Mouse (Mus musculus): Measurements from ENCODE around the gene Fras1. TPM values are rescaled to one million over a fixed set of nuclear protein-coding genes. Genes with fewer than 3 reads are reported as not detected.

Gene Fras1
- polyA plus RNA-seq, 1 experiment from 2014 or later, result 12.8 TPM

DNA sequence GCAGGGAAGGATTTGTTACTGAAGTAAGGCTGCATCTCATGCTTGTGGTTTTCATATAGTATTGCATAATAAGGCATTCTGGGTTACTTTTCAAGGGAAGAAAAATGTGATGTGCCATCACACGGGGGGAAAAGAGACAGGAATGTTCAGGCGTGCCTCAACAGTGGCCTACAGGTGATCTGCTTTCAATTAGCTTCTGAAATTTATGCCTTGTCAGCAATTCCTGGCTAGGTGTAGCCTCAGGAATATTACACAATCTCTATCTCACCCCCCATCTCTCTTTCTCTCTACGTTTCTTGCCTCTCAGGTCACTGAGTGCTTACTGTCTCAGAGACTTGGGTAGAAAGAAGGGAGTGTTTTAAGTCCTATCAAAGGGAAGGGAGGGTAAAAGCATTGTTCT lies 204.9 kb downstream of the Fras1 start:
- Histone ChIP-seq H3K9me3 (replicated peaks) (no peaks in the 10 kb centered on the region), H3K4me1 (peaks cover 5% of the 10 kb centered on the region; the same call in 1 of the 2 replicates), H3K4me3 (no peak overlapping the region), H3K36me3 (no peaks in the 10 kb centered on the region), H3K27me3 (ENCODE audit: low read depth, poor library complexity, severe bottlenecking) (no peaks in the 10 kb centered on the region), H3K27ac (no peak overlapping the region)
- no peak for DNase-seq (ENCODE audit: low spot score)
- 53% methylated on average over 3 of the region's 3 CpGs for WGBS

DNA sequence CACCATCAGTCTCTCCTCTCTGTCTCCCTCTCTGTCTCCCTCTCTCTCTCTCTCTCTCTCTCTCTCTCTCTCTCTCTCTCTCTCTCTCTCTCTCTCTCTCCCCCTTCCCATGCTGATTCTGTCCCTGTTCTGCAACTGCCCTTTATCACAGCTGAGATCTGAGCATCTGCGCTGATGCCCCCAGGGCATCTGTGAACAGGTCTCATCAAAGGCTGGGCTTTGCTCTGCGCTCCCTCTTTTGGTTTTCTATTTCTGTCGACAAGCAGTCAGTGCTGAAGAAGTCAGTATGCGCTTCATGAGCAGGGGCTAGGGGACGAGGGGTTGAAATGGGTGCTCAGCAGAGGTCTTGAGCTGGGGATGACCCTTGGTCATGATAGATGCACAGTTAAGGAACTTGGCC lies 206.2 kb downstream of the Fras1 start:
- no peak for DNase-seq (ENCODE audit: low spot score)
- Histone ChIP-seq H3K9me3 (replicated peaks) (no peaks in the 10 kb centered on the region), H3K4me1 (peaks cover 5% of the 10 kb centered on the region; the same call in 1 of the 2 replicates), H3K27me3 (ENCODE audit: low read depth, poor library complexity, severe bottlenecking) (no peaks in the 10 kb centered on the region), H3K36me3 (no peaks in the 10 kb centered on the region), H3K27ac (no peak overlapping the region), H3K4me3 (no peak overlapping the region)
- 66% methylated on average over 5 of the region's 5 CpGs for WGBS

DNA sequence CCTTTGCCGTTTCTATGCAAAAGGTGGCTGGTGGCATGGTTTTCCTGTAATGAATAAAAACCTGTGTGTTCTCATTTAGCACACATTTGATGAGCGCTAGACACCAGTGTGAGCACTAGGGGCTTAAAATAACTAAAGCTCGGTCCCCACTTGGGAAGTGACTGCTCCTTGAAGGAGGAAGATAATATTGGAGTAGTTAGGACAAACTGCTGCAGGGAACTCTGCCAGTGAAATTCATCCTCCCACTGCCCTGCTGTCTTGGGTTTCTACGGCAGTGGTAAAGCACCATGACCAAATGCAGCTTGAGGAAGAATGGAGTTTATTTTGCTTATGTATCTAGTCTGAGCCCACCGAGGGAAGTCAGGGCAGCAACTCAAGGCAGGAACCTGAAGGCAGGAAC lies 211.0 kb downstream of the Fras1 start:
- DNase-seq (ENCODE audit: low spot score), result no peak

DNA sequence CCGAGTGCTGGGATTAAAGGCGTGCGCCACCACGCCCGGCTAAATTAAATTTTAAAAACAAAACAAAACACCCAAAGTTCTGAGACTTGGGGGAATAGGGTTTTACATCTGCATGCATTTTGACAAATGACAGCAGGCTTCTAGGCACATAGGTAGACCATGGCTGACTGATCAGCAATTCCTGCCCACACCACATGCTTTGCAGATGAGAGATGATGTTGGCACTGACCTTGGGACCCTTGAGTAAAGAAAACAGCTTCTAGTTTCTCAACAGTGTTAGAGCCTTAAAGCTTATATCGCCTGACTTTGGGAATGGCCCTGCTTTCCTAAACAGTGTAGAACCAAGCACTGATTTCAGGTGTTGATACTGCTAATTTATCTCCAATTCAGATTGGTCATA lies 216.9 kb downstream of the Fras1 start:
- no peaks in the 10 kb centered on the region for H3K9me3 ChIP-seq (replicated peaks)
- H3K4me3 ChIP-seq, result no peak overlapping the region
- H3K36me3 ChIP-seq, result no peaks in the 10 kb centered on the region
- H3K4me1 ChIP-seq, result peaks cover 12% of the 10 kb centered on the region; the same call in 1 of the 2 replicates
- H3K27ac ChIP-seq, result no peak overlapping the region
- DNase-seq (ENCODE audit: low spot score), result no peak
- no peaks in the 10 kb centered on the region for H3K27me3 ChIP-seq (ENCODE audit: low read depth, poor library complexity, severe bottlenecking)
- WGBS, result 95% methylated on average over 6 of the region's 6 CpGs

More for the DNA sequence above, 211.0 kb downstream of the Fras1 start:
- Histone ChIP-seq H3K4me1 (peaks cover 12% of the 10 kb centered on the region; the same call in 1 of the 2 replicates), H3K36me3 (no peaks in the 10 kb centered on the region), H3K4me3 (no peak overlapping the region), H3K27ac (no peak overlapping the region), H3K9me3 (replicated peaks) (no peaks in the 10 kb centered on the region), H3K27me3 (ENCODE audit: low read depth, poor library complexity, severe bottlenecking) (no peaks in the 10 kb centered on the region)
- 88% methylated on average over 5 of the region's 5 CpGs for WGBS

DNA sequence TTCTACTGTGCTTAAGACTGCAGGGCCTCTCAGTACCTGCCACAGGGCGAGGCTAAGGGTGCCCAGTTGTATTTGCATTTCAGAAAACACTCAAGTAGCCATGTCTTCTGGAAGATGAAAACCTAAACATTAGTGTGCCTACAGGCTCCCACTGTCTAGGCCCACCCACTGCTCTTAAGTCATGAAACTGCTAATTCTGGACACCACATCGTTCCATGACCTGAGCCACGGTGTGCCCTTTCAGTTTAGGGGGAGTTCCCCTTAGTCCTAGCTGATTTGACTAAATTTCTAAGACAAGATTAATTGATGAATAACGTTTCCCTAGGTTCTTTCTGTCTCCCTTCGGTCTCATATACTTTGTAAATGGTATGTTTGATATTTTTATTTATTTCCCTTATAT lies 222.0 kb downstream of the Fras1 start:
- no peak for DNase-seq (ENCODE audit: low spot score)
- Histone ChIP-seq H3K4me3 (no peak overlapping the region), H3K36me3 (no peaks in the 10 kb centered on the region; the same call in 1 of the 2 replicates), H3K27me3 (ENCODE audit: low read depth, poor library complexity, severe bottlenecking) (no peaks in the 10 kb centered on the region), H3K9me3 (replicated peaks) (no peaks in the 10 kb centered on the region), H3K4me1 (no peaks in the 10 kb centered on the region), H3K27ac (no peak overlapping the region)
- WGBS, result 90% methylated on average over 5 of the region's 5 CpGs

DNA sequence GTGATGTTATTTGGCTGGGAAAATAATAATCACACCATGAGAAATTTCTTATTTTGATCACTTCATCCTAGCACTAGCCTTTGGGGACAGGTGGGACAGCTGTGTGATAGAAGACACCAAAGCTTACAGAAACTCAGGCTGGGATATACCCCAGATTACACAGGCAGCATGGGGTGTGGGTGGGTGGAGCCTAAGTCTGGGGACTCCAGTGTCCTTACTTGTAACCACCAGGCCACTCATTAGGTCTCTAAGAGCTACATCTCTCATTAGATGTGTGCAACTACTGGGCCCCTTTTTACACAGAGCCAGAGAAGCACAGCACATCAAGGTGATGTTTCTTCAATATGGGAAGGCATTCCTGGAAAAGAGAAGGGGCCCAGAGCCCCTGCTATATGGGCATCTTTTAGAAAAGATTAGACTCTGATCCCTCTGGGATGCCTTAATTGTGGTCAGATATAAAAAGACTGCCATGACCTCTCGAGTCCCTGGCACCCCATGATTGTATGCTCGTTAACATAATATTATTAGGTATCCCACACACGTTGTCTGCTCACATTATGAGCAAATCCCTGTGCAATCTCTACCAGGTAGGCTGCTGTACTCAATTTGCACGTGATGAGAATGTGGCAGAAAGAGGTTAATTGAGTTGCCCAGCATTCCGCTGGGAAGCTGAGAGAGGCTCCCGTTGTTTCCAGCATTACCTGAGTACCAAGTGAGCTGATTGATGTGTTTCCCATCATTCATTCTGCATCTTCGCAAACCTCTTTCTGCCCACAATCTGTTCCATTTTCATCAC lies 230.4 kb downstream of the Fras1 start:
- DNase-seq (ENCODE audit: low spot score), result no peak
- Histone ChIP-seq H3K36me3 (no peaks in the 10 kb centered on the region; the same call in 1 of the 2 replicates), H3K4me1 (peaks cover 18% of the 10 kb centered on the region; the same call in 1 of the 2 replicates), H3K9me3 (replicated peaks) (no peaks in the 10 kb centered on the region), H3K4me3 (no peak overlapping the region), H3K27me3 (ENCODE audit: low read depth, poor library complexity, severe bottlenecking) (no peaks in the 10 kb centered on the region), H3K27ac (no peak overlapping the region)
- 83% methylated on average over 7 of the region's 7 CpGs for WGBS

DNA sequence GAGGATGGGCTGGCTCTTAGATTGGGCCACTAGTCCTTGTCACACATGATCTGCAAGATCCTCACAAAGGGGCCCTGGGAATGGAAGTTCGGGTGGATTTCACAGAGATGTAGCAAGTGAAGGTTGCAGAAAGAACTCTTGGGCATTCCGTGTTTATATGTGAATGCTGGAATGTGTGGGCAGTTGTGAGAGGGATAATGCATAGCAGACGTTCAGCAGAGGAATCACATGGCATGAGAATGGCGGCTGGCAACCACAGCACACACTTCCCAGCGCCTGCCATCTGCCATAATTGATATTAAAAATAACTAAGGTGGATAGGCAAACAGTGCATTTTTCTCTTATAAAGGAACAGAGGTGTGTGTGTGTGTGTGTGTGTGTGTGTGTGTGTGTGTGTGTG lies 234.3 kb downstream of the Fras1 start:
- H3K9me3 ChIP-seq (replicated peaks), result no peaks in the 10 kb centered on the region
- WGBS, result 78% methylated on average over 5 of the region's 5 CpGs
- H3K4me3 ChIP-seq, result no peak overlapping the region
- no peaks in the 10 kb centered on the region for H3K36me3 ChIP-seq
- H3K4me1 ChIP-seq, result peaks cover 18% of the 10 kb centered on the region; the same call in 1 of the 2 replicates
- no peak overlapping the region for H3K27ac ChIP-seq
- no peaks in the 10 kb centered on the region for H3K27me3 ChIP-seq (ENCODE audit: low read depth, poor library complexity, severe bottlenecking)
- no peak for DNase-seq (ENCODE audit: low spot score)

DNA sequence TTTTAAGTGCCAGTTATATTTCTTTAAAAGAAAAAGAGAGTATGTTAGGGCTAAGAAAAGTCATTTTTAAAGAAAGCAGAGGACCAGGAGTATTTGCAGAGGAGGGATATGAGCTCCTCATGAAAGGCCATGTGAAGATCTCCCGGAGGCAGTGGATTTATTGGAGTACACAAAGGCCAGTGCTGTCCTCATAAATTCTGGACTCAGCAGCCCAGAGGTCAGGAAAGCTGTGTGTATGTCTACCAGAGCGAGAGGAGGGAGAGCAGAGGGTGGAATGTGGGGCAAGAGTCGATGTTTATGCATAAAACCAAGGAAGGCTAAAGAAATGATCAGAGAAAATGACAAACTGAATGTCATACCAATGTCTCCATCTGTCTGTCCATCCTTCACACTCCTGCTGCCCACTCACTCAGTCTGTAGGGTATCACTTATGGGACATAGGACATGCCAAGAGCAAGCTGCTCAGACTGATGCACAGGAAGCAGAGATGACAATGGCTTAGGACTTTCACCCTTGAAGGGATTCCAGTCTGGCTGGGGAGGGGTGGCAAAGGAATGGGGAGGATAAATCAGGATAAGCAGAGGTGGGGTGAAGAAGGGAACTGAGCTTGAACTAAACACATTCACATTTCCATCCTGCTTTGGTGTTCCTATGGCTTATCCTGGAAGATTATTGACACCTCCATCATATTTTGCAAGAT lies 235.0 kb downstream of the Fras1 start:
- 44% methylated on average over 3 of the region's 3 CpGs for WGBS
- Histone ChIP-seq H3K36me3 (no peaks in the 10 kb centered on the region), H3K4me3 (no peak overlapping the region), H3K27ac (no peak overlapping the region), H3K9me3 (replicated peaks) (no peaks in the 10 kb centered on the region), H3K27me3 (ENCODE audit: low read depth, poor library complexity, severe bottlenecking) (no peaks in the 10 kb centered on the region), H3K4me1 (peaks cover 18% of the 10 kb centered on the region; the same call in 1 of the 2 replicates)
- no peak for DNase-seq (ENCODE audit: low spot score)

DNA sequence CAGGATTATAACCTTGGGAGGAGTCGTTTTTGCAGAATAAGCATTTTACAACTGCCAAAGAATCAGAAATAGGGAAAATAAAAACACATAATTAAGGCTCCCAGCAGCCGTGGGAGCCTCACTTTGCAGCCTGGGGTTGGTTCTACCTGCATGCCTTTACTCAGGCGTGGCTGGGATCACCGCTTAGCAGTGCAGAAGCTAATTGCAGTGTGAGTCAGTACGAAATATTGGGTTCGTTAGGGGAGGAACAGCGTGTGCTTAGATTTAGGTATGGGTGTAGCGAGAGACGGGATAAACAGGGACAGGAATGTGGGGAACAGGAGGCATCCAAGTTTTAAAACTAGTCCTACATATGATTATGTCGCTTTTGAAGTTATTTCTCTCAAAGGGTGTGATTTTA lies 238.3 kb downstream of the Fras1 start:
- Histone ChIP-seq H3K27ac (no peak overlapping the region), H3K36me3 (no peaks in the 10 kb centered on the region), H3K4me3 (no peak overlapping the region), H3K4me1 (peaks cover 19% of the 10 kb centered on the region), H3K27me3 (ENCODE audit: low read depth, poor library complexity, severe bottlenecking) (no peaks in the 10 kb centered on the region), H3K9me3 (replicated peaks) (no peaks in the 10 kb centered on the region)
- no peak for DNase-seq (ENCODE audit: low spot score)
- 82% methylated on average over 10 of the region's 10 CpGs for WGBS

DNA sequence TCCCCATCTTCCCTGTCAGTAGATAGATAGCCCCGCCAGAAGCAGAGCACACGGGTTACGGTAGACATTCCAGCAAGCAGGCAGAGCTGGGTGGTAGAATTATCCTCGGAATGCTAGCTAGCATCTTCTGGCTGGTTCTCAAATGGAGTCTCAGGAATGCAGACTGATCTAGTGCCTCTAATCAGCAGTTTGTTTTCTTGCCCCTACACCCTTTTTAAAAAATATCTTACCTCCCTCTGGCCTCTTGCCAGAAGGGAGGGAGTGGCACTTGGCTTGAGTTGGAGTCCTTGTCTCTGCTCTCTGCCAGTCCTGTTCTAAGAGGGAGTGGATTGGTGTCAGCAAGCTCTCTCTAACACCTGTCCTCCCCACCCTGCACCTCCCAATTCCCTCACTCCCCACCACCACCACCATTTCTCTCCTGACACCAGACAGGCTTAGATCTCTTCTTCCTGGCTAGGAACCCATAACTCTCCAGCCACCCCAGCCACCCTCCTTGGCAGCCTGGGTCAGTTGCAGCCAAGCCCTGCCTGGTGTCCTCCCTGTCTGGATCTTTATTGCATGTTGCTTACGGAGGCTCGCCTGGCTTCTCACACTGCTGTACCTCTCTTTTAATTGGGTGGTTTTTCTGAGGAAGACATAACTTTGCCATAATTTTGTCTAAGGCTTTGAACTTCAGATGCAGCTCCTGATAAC lies 243.3 kb downstream of the Fras1 start:
- DNase-seq (ENCODE audit: low spot score), result no peak
- 37% methylated on average over 6 of the region's 6 CpGs for WGBS
- no peak overlapping the region for H3K27ac ChIP-seq
- no peak overlapping the region for H3K4me3 ChIP-seq
- H3K36me3 ChIP-seq, result no peaks in the 10 kb centered on the region
- no peaks in the 10 kb centered on the region for H3K9me3 ChIP-seq (replicated peaks)
- H3K4me1 ChIP-seq, result peaks cover 6% of the 10 kb centered on the region
- no peaks in the 10 kb centered on the region for H3K27me3 ChIP-seq (ENCODE audit: low read depth, poor library complexity, severe bottlenecking)

DNA sequence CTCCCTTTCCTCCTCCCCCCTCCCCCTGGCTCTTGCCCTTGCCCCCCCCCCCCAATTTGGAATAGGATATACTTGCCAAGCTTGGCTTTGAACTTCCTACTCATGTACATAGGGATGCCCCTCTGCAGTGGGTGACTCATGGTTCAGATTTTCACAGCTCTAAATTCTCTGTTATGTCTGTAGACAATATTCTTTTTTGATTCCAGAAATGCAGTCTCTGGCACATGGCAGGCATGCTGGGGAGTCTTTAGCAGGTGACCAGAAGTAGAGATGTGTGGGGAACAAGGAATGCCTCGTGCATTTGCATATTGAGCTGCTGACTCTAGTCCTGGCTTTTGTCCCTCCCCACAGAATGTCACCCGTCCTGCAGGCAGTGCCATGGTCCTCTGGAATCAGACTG lies 244.3 kb downstream of the Fras1 start:
- 73% methylated on average over 2 of the region's 2 CpGs for WGBS
- peaks cover 6% of the 10 kb centered on the region for H3K4me1 ChIP-seq
- H3K27ac ChIP-seq, result no peak overlapping the region
- no peak for DNase-seq (ENCODE audit: low spot score)
- no peaks in the 10 kb centered on the region for H3K27me3 ChIP-seq (ENCODE audit: low read depth, poor library complexity, severe bottlenecking)
- H3K36me3 ChIP-seq, result no peaks in the 10 kb centered on the region
- H3K4me3 ChIP-seq, result no peak overlapping the region
- no peaks in the 10 kb centered on the region for H3K9me3 ChIP-seq (replicated peaks)

DNA sequence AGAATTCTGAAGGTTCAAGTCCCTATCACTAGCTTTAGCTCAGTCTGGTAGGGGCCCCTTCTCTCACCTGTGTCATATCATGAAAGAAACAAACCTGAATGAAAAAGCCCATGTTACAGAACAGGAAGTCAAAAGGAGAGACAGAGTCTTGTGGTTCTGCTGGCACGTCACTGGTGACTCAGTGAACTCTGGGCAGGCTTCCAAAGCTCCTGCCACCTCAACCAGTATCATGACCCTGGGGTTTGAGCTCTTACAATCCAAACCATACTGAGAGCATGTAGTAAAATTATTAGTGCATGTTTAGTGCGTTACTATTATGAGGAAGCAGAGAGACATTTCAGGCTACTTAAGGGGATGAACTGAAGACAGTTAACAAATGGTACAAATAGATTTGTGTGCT lies 246.5 kb downstream of the Fras1 start:
- no peaks in the 10 kb centered on the region for H3K27me3 ChIP-seq (ENCODE audit: low read depth, poor library complexity, severe bottlenecking)
- no peak for DNase-seq (ENCODE audit: low spot score)
- no peak overlapping the region for H3K27ac ChIP-seq
- H3K4me1 ChIP-seq, result peaks cover 6% of the 10 kb centered on the region
- H3K9me3 ChIP-seq (replicated peaks), result no peaks in the 10 kb centered on the region
- 95% methylated on average over 2 of the region's 2 CpGs for WGBS
- H3K36me3 ChIP-seq, result no peaks in the 10 kb centered on the region
- no peak overlapping the region for H3K4me3 ChIP-seq

DNA sequence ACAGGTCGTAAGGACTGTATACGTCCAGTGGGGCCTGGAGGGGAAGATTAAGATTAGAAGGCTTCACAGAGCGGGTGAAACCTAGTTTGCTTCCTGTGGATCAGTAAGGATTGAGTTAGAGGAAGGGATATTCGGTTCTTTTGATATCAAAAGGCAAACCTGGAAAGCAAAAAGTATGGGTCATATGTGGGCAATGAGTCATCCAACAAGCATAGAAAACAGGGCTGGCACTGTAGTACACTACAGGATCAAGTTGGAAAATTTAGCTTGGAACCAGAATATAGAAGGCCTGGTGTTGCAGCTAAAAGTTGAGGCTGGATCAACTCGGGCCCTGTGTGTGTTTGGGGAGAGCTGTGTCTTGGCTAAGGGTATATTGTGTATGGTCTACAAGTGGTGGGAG lies 246.9 kb downstream of the Fras1 start:
- no peak overlapping the region for H3K27ac ChIP-seq
- no peaks in the 10 kb centered on the region for H3K36me3 ChIP-seq
- WGBS, result 95% methylated on average over 5 of the region's 5 CpGs
- H3K4me1 ChIP-seq, result peaks cover 6% of the 10 kb centered on the region
- H3K27me3 ChIP-seq (ENCODE audit: low read depth, poor library complexity, severe bottlenecking), result no peaks in the 10 kb centered on the region
- H3K9me3 ChIP-seq (replicated peaks), result no peaks in the 10 kb centered on the region
- no peak overlapping the region for H3K4me3 ChIP-seq
- no peak for DNase-seq (ENCODE audit: low spot score)
